Mouse (Mus musculus) urinary bladder, postnatal 25 days (tissue): ENCODE results near the gene Plekhg6.

ENCODE experiments used
- DNase-seq: peaks from one replicate; pipeline ENCODE4 v3.0.0; 2022; ENCODE audit warnings: low spot score

Plekhg6 gene

DNA sequence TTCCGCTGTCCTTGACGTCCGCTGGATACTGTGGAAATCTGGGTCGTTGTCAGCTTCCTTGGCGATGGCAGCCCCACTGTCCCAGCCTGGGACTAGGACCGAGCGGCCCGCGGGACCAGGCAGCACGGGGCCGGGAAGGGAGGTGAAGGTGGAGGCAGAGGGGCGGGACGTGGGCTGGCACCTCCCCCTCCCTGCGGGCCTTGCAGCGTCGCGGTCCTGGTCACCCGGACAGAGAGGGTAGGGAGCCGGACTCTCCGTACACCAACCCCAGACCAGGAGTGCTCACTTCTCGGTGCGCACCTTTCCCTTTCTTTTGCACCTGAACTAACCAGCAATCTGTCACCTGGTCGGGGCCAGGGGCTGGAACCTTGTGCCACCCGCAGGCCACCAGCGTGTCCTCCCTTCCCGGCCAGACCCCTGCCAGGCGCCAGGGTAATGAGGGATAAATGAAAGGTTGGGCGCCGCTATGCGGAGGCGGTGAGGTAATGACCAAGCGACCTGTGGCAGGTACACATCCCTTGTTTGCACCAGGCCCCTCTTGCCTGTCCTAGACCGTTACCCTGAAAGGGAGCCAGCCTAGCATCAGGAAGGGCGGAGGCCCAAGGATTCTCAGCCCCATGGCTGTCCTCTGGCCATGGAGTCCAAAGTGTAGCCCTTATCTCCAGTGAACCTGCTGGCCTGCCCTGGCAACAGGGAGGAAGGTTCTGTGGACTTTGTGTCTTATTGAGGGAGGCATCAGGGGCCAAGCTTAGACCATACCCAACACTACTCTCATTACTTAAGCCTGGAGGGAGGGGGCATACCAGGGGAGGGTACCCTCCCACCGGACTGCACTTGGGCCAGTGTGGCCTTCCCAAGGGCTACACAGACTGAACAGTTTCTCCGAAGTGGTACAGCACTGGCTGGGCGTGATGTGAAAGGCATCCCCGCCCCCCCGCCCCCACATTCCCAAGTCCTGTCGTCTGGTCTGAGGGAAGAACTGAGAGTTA is at the start of gene Plekhg6:
TSS of gene Plekhg6 (minus strand) at position 422 of the 989 bp plus-strand sequence.
- DNase-seq: no peak

DNA sequence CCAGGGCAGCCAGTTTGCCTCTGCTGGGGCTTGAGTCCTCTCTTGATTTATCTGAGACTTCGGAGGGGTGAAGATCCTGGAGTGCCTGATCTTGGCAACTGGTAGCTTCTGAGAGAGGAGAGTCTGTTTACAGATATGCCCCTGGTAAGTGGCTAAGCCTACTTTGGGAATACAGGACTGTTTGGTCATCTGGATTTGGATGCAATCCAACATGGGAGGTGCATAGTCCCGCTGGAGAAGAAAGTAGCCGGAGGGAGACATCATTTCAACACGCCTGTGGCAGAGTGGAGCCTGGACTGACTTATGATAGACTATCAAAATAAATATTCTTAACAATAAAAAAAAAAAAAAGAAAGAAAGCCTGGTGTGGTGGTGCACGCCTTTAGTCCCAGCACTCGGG is 49.1 kb upstream of the Plekhg6 start:
- no peak for DNase-seq

DNA sequence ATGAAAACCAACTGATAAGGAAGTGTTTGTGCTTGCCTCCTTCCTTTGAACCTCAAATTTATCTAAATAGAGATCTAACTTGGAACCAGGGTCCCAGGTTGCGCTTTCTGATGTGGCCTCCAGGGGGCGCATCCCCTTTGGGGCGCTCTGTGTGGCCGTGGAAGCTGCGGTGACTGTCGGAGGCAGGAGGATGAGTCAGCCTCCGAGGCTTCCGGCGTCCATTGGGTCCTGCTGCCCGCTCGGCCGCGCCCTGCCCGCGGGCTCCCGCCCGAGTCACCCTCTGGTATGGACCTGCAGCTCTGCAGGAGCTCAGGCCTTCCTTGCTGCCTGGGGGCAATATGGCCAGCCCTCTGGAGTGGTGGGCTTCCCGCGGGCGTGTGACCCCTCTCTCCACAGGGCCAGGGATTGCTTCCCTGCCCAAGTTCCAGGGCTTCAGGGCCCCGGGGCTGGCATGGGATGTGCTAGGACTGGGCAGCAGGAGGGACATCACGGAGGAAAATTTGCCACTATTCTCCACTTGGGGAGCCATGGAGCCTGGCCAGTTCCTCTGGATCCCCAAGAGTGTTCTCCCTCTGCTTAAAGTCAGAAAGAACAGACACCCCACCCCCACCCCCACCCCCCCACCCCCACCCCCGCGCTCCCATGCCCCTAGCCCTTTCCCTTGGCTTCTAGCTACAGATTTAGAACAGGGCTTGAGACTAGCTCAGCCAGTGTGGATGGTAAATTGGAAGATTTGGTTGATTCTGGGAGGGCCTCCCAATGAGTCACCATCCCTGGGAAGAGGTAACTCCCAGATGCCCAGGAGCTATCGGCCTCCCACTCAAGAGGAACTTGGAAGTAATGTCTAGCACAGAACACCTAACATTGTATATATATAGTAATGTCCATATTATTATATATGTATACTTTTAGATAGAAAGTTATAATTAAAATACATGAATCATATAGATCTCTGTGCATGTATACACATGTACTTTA is 46.1 kb upstream of the Plekhg6 start:
- peak; percentile 85 for DNase-seq

DNA sequence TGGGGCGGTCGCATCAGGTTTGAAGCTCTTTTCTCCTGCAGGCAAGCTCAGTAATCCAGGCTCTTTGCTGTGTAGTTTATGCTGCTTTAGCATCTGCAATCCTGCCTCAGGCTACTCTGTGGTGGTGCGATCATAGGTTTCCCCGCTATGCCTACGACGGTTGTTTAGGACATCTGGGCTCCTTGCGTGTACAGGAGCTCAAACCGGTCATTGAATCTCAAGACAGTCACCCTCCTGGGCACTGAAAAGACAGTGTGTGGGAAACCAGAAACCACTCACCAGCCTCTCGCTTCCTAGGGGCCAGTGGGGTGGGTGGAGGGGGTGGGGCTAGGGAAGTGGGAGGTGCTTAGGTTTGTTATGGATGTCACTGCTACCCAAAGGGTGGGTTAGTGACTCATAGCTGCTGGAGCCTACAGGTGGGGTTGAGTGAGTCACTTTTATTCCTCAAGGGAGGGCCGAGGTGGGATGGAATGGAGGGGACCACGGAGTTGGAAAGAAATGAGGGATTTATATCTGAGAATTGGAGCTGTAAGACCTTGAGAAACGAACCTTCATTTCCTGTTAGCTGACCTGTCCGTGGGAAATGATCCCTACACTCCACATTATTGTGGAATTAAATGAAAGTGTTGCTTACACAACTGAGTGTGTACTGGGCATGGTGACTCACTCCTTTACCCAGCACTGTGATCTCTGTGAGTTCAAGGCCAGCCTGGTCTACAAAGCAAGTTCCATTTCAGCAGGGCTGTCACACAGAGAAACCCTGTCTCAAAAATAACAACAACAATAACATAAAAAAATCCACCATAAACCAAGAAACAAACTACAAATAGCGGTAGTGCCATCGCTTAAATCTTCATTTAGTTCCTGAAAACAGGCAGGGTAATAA is 44.9 kb upstream of the Plekhg6 start:
- DNase-seq: no peak

DNA sequence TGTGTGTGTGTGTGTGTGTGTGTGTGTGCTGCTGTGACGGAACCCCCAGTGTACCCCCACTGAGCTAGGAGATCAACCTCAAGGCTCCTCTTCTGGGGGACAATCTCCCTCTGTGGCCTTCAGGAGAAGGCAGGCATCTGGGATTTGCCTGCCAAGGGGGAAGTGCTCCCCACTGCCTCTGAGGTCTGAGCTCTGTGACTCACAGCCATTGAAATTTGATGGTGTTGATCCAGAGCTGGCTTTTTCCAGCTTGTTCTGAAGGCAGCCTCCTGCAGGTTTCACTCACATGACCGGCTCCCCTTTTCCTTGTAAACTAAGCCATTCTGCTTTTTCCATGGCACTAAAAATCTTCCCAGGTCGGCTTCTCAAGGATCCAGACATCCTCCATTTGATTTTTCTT is 43.6 kb upstream of the Plekhg6 start:
- DNase-seq: no peak

DNA sequence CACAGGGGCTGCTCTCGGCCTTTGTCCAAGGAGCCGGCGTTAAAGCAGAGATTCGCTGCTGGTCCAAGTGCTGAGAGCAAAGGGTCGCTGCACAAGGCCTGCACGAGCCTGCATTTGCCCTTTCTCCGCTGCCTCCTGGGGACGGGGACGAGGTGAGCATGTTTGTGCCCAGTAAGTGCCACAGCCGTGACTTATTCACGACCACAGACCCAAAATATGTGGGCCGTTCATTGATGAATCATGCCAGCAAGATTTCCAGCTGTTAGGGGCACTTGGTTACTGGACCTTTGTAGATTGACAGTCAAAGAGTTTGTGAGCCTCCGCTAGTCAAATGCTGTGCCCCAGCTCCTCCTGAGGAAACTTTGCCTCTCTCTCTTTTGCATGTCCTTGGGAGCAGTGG is 42.9 kb upstream of the Plekhg6 start:
- no peak for DNase-seq

DNA sequence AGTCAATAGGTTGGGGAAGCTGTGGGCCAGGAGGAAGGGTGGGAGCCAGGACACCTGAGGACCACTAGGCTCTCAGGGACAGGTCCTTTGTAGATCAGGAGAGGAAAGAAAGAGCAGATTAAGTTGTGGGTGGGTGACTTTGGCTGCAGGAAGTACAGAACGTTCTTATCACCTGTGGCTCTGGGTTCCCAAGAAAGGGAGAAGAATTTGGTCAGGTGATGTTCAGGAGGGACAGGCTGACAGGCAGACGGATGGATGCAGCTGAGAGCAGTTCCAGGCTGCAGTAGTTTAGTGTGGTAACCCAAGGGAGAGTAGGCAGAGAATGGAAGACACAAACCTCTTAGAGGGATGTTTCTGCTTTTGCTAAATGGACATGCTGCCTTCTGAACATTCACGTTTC is 42.5 kb upstream of the Plekhg6 start:
- DNase-seq: no peak

DNA sequence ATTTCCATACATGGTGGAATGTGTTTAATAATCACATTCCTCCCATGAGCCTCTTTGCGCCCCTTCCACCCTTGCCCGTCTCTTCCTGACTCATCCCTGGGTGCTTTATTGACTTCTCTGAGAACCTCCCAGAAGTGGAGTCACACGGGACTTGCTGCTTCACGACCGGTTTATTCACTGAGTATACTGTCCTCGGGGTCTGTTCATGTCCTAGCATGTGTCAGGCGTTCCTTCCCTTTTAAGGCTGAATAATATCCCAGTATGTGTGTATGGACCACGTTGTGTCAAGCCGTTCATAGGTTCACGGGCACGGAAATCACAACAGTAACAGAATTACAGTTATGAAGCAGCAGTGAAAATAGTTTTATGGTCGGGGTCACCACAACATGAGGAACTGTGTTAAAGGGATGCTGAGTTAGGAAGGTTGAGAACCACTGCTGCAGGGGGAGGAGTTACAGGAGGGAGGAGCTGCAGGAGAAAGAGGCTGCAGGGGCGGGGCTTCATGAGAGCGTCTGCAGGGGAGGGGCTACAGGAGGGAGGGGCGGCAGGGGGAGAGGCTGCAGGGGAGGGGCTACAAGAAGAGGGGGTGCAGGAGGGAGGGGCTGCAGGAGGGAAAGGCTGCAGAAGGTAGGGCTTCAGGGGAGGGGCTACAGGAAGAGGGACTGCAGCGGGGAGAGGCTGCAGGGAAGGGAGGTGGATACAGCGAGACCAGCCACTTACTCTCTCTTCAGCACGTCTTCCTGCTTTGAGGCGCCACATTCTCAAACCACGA is 41.6 kb upstream of the Plekhg6 start:
- DNase-seq: peak; percentile 70

DNA sequence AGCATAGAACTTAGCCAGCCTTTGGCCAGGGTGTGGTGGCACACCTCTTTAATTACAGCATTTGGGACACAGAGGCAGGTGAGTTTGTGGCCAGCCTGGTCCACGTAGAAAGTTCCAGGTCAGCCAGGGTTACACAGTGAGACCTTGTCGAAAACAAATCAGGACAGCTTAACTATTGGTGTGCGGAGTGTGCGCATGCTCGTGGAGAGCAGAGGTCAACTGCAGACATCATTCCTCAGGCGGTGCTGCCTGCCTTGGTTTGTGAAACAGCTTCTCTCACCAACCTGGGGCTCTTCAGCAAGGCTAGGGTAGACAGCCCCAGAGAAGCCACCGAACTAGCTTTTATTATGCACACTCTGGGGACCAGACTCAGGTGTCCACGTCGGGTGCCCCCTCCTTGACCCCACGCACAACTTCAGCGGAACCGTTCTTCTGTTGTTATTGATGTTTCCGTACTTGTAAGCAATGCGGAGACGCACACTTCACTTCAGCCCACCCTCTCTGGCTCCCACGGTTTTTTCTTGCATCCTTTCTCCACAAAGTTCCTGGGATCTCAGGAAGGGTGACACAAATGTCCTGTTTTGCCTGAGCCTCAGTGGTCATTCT is 40.0 kb upstream of the Plekhg6 start:
- DNase-seq: no peak

DNA sequence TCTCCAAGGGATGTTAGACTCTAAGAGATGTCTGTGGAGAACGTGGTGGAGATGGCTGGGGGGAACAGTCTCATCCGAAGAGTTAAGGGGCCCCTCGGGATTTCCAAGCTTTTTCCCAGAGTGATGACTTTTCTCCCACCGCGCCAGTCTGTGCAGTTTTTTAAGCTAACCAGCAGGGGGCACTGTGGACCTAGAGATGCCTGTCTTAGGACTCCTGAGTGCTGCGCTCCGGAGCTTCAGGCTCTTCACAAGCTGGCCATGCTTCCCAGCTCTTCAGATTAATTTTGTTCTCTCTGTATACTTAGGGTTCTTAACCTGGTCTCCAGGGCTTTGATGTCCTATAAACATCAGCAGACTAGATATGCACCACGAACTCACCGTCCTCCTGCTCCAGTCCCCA is 38.2 kb upstream of the Plekhg6 start:
- peak; percentile 89 for DNase-seq

DNA sequence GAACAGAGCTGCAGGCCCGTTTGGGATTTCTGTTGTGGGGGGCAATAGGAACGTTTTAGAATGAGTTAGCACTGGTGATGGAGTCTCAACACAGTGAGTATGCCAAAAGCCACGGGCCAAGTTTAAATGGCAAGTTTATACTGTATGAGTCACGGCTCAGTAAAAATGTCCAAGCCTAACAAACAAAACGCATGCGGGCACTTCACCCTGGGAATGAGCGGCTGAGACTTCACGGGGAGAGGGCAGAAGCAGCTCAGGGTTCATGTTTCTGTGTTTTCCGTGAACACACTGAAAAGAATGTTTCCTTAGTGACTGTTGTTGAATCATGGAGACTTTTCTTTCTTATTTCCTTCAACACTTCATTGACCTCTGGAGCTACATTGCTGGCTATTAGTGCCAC is 32.7 kb upstream of the Plekhg6 start:
- DNase-seq: no peak

DNA sequence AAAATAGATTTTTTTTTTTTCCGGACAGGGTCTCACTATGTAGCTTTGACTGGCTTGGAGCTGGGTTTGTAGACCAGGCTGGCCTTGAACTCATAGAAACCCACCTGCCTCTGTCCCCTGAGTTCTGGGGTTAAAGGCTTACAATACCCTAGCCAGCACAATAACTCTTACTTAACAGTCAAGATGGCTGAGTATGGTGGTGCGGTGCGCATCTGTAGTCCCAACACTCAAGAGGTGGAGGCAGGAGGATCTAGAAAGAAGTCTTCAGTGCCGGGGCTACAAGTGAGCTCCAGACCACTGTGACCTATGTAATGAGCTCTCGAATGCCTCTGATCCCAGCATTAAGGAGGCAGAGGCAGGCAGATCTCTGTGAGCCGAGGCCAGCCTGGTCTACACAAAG is 31.1 kb upstream of the Plekhg6 start:
- DNase-seq: no peak

DNA sequence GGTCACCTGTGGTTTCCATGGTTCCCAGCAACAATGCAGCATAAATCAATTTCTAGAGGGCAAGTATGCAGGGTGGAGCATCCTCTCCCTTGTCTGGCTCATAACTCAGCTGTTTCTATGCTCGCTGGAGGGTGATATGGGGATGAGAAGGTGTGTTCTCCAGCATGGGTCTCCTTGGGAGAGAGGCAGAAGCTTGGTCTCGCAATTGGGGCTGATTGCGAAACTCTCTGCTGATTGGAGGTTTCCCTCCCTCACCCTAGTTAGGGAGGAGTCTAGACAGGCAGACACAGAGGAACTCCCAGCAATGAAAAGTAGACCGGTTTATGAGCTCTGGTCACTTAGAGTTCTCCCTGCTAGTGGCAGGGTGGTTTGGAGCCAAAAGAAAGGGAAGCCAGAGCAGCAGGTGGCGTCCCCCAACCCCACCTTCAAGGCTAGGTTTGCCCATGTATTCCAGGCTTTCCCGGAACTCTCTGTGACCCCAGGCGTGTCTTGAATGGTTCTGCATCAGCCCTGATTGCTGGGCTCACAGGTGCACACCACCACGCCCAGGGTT is 30.5 kb upstream of the Plekhg6 start:
- DNase-seq: no peak

DNA sequence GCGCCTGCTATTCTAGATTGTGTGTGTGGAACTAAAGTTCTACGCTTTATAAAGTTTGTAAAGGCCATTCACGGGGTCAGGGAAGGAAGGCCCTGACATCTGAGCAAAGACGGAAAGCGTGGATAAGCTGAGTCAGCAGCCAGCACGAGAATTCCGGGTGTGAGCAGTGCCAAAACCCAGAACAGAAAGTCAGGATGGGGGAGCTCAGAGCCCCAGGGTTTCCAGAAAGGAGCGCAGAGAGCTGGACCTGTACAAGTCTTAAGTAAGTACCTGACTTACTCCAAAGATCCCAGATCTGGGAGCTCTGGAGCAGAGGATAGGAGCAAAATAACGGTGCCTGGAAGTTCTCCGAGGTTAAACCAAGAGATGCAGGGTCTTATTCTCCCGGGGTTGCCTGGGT is 30.0 kb upstream of the Plekhg6 start:
- DNase-seq: no peak

DNA sequence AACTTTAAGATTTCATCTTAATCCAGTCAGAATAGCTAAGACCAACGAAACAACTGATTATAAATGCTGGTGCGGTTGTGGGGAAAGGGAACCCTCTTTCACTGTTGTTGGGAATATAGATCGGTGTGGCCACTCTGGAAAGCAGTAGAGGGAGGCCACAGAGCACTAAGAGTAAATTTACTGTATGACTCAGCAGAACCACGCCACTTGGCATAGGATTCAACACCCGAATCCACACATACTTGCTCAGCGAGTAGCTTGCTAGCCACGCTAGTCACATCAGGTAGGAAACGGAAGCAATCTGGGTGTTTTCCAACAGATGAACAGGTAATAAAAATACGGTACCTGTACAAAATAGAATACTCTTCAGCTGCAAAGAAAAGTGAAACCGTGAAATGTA is 27.1 kb upstream of the Plekhg6 start:
- no peak for DNase-seq

DNA sequence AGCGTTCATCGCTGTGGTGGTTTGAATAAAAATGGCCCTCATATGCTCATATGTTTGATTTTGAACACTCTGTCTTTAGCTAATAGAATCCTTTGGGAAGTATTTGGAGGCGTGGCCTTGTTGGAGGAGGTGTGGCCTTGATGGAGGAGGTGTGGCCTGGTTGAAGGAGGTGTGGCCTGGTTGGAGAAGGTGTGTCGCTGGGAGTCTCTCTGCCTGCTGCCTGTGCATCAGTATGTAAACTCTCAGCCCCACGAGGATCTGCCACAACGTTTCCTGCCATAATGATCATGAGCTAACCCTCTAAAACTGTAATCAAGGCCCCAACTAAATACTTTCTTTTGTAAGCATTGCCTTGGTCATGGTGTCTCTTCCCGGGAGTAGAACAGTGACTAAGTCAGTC is 26.6 kb upstream of the Plekhg6 start:
- no peak for DNase-seq

DNA sequence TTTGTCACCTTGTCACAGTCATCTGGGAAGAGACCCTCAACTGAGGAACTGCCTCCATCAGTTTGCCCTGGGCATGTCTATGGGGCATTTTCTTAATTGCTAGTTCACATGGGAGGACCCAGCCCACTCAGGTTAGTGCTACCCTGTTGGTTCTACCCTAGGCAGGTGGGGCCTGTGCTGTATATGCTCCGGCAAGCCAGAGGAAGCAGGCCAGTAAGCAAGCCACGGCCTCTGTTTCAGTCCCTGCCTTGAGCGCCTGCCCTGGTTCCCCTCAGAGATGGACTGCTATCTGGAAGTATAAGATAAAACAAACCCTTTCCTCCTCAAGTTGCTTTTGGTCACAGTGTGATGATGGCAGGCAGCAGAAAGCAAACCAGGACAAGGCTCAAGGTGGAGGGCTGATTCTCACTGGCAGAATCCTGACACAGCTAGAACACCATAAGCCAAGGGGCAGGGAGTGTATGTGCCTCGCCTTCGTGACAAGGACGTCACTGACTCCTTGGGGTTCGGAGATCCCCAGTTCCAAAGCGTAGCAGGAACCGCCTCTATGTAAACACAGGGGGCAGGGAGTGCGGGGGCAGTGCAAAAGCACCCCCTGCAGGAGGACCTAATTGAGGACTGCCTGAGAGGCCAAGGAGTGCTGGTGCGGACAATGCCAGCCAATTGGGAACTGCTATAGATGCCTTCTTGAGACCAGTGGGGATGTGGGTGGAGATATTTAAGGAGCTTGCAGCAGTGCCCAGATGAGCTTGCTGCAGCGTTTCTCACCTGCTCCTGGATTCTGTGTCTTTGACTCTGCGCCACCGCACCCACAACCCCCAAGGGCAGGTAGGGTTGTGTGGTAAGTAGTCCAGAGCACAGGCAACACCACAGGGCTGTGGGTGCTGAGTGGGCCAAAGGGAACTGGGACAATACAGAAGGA is 25.1 kb upstream of the Plekhg6 start:
- DNase-seq: no peak

DNA sequence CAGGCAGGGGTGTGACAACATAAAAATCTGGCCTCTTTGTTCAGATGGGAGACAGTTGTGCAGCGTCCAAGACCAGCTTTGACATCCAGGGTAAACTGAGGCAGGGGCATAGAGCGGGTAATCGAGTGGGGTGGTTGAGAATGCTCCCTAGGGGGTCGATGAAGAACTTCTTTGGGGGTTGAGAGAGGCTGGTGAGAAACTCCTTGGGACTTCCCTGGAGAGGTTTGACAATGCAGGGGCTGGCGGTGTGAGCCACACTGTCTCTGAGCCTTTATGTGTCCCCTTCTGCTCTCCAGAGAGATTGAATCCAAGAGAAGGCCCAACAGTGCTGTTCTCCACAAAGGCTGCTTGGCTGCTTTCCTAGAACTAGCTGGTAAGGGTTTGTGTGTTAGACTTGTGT is 9.3 kb upstream of the Plekhg6 start:
- DNase-seq: no peak

DNA sequence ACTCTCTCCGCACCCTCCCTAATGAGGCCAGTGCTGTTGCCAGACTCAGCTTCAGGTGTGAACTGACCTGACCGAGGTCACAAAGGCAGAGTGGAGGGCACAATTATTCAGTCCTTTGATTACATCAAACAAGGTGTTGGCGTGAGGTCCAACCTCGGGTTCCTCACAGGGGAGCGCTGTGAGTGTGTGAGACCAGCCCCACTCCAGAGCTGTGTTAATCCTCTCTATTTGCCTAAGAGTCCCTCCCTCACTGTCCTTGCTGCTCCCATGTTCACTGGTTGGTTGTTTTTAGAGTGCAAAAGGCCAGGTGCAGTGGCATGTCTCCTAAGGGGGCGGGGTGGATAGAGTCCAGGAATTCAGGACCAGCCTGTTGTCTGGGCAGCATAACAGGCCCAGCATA is 5.5 kb upstream of the Plekhg6 start:
- DNase-seq: no peak
